Comparison of ENCODE assay signal across 8 mouse cellular contexts in genomic region chr3:96499481-96500288, GRCm38 (mm10). TPM values are rescaled to one million over a fixed set of nuclear protein-coding genes. Genes with fewer than 3 reads are reported as not detected.
DNase-seq lines count a peak whose midpoint lies in the region; ATAC-seq and TF ChIP-seq lines count a peak whose summit lies in the region.

No protein-coding gene starts in this region.

- peak; percentile 17 for ATAC-seq in activated CD4-positive, CD25-positive, alpha-beta regulatory T cell, adult 4 months
- peak; percentile 46 for ATAC-seq in megakaryocyte, adult 5-6 weeks (ENCODE audit: poor library complexity, severe bottlenecking)

- TF ChIP-seq CTCF in cortical plate, adult 2 months (IDR thresholded peaks at IDR 0.05; ENCODE audit: extremely low read depth, insufficient read depth, low read length): no peak

- H3K4me3 ChIP-seq in cortical plate, adult 2 months (ENCODE audit: insufficient read depth, low read length): peak overlapping the region; percentile 61

- DNase-seq in gastrocnemius, adult 8-10 months (ENCODE audit: low spot score in 2 of 2): peak; percentile 66 to 69
- peak; percentile 90 for DNase-seq in hindlimb bud, embryonic 11.5 days (ENCODE audit: extremely low spot score, low read depth, low spot score)
- DNase-seq in left cerebral cortex, adult 8-10 months (ENCODE audit: low spot score in 2 of 2): peak; percentile 65 to 88
- DNase-seq in right cerebral cortex, adult 2 months (ENCODE audit: low spot score in 2 of 2): peak; percentile 85 to 87
- peak; percentile 61 for DNase-seq in urinary bladder, postnatal 25 days (ENCODE audit: low spot score)

- H3K27ac ChIP-seq in cortical plate, adult 2 months (ENCODE audit: insufficient read depth, low read length): peak overlapping the region; percentile 12; the same call in 1 of the 2 replicates

- no peak for TF ChIP-seq POLR2A in cortical plate, adult 2 months (IDR thresholded peaks at IDR 0.05; ENCODE audit: extremely low read depth, insufficient read depth, low read length)

- no peaks in the 10 kb centered on the region for H3K4me1 ChIP-seq in cortical plate, adult 2 months (ENCODE audit: control insufficient read depth, insufficient read depth, low read length)

RNA-seq across cellular contexts. Expression of gene Hfe2, which starts 25.3 kb away (rescaled TPM):
- polyA plus RNA-seq in activated CD4-positive, CD25-positive, alpha-beta regulatory T cell, adult 4 months (2017; shearing (Covaris generic)): not detected
- 1.4 and 1.5 TPM in 2 replicates for polyA plus RNA-seq in cortical plate, adult 2 months (2012; rRNA removed)
- 100 to 1,000 TPM; 562 to 917 (median 709) TPM for total RNA-seq in gastrocnemius, adult 8-10 months (2022)
- total RNA-seq in left cerebral cortex, adult 8-10 months (2022): 1 to 10 TPM; 1.4 to 2.0 (median 1.7) TPM
- total RNA-seq in megakaryocyte, adult 5-6 weeks (2015): not detected in 2 replicates
- total RNA-seq in megakaryocyte, adult 5-6 weeks (2017): not detected in 2 replicates

RNA-seq across cellular contexts. Expression of gene BC107364, which starts 47.6 kb away (rescaled TPM):
- under 1 TPM in 1 of 2 experiments, not detected in 1; 0.32 TPM for polyA plus RNA-seq in activated CD4-positive, CD25-positive, alpha-beta regulatory T cell, adult 4 months (2017; shearing (Covaris generic))
- not detected in 2 replicates for polyA plus RNA-seq in cortical plate, adult 2 months (2012; rRNA removed)
- total RNA-seq in gastrocnemius, adult 8-10 months (2022): not detected
- total RNA-seq in left cerebral cortex, adult 8-10 months (2022): not detected
- total RNA-seq in megakaryocyte, adult 5-6 weeks (2015): not detected in 2 replicates
- total RNA-seq in megakaryocyte, adult 5-6 weeks (2017): not detected in 2 replicates

RNA-seq across cellular contexts. Expression of gene Txnip, which starts 58.1 kb away (rescaled TPM):
- polyA plus RNA-seq in activated CD4-positive, CD25-positive, alpha-beta regulatory T cell, adult 4 months (2017; shearing (Covaris generic)): 100 to 1,000 TPM; 276 to 326 TPM
- 31.4 and 38.5 TPM in 2 replicates for polyA plus RNA-seq in cortical plate, adult 2 months (2012; rRNA removed)
- total RNA-seq in gastrocnemius, adult 8-10 months (2022): 100 to 1,000 TPM; 365 to 573 (median 474) TPM
- total RNA-seq in left cerebral cortex, adult 8-10 months (2022): 10 to 100 TPM; 21.7 to 37.3 (median 26.8) TPM
- 411 and 437 TPM in 2 replicates for total RNA-seq in megakaryocyte, adult 5-6 weeks (2015)
- total RNA-seq in megakaryocyte, adult 5-6 weeks (2017): 356 and 357 TPM in 2 replicates

Comparison
In these comparisons a context has a peak if more than half of its experiments do, and no peak if none do; other contexts are left out.
1. Peak in every context shown above with its lines: DNase-seq, ATAC-seq, H3K4me3 ChIP-seq and H3K27ac ChIP-seq.
2. RNA of gene Hfe2, which starts 25.3 kb away (total RNA-seq): 562 to 917 TPM in gastrocnemius, adult 8-10 months; 1.4 to 2.0 TPM in left cerebral cortex, adult 8-10 months and not detected in megakaryocyte, adult 5-6 weeks; every median in the first group is over 100 times any median in the second.
3. RNA of gene Txnip, which starts 58.1 kb away (total RNA-seq): 365 to 573 TPM in gastrocnemius, adult 8-10 months and 356 to 437 TPM in megakaryocyte, adult 5-6 weeks; 21.7 to 37.3 TPM in left cerebral cortex, adult 8-10 months; every median in the first group is over 4 times any median in the second.